Mouse (Mus musculus): ENCODE measurements around the gene Ttc16. TPM values are rescaled to one million over a fixed set of nuclear protein-coding genes. Genes with fewer than 3 reads are reported as not detected.

Ttc16 gene
- polyA plus RNA-seq, 1 experiment from 2014 or later = 1.6 TPM

DNA sequence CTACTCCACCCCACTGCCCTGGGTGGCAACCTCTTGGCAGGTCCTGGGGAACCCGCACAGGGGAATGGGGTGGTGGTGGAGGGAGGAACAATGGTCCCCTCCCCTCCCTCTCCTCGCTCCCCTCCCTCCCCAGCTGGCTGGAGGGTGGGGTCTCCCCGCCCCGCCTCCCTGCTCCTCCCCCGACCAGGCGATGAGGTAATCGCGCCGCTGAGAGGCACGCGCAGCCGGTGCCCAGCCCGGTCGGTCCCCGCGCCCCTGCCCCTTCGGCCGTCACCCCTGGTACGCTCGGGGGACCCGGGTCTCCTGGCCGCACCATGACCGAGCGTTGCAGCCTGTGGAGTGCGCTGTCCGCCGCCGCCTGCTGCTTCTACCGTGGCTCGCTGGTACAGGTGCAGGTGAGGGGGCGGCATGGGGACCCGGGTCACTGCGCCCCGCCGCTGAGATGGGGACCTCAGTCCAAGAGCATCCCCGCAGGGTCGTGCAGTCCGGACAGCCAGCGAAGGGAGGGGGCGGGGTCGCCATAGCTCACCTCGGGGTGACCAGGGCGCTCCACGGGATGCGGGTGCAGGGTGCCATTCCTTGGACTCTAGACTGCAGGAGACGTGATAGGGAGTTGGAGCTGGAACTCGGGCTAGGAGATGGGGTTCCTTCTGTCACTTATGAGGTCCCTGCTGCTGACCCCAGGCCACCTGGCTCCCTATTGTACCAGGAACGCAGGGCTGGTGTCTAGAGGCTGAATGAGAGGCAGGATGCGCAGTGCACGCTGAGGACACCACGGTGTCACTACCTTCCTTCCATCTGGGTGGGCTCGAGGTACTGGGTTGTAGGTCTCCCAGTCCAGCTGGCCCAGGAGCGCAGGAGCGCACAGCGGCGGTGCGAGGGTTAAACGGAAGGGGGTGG, 33.9 kb downstream of the Ttc16 start:
- peak overlapping the region; percentile 49 for H3K4me3 ChIP-seq (replicated peaks)
- peaks cover 12% of the 10 kb centered on the region for H3K36me3 ChIP-seq
- peak overlapping the region; percentile 23; the same call in 1 of the 2 replicates for H3K9ac ChIP-seq
- H3K27me3 ChIP-seq = peaks cover 20% of the 10 kb centered on the region
- ATAC-seq (ENCODE audit: insufficient number of reproducible peaks, low FRiP score, low TSS enrichment, low read depth) = peak; percentile 55
- no peaks in the 10 kb centered on the region for H3K9me3 ChIP-seq (replicated peaks)
- H3K4me2 ChIP-seq (replicated peaks) = peak overlapping the region; percentile 93
- WGBS = 5% methylated on average over 47 of the region's 58 CpGs
- H3K27ac ChIP-seq (replicated peaks) = no peak overlapping the region
- peaks cover 19% of the 10 kb centered on the region for H3K4me1 ChIP-seq

DNA sequence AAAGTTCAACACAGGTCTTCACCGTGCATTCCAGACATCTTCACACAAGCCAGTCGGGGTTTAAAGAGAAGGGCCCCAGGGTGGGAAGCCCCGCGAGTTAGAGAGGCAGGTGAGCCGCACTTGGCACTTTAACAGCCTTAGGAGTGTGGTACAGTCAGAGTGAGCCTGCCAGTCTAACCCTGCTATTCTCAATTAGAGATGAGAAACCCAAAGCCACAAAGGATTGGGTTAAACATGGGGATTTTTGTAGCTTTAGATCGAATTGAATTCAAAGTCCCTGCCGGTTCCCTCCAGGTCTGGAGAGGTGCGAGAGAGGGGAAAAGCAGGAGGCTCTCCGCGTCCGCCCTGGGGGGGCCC, 34.5 kb downstream of the Ttc16 start, which contains the start of gene 6330409D20Rik:
6330409D20Rik (minus strand) TSS at position 101 of the 357 bp plus-strand sequence.
- Histone ChIP-seq H3K4me3 (replicated peaks) (peak within 1 kb of the TSS; percentile 49), H3K27me3 (peaks cover 20% of the 10 kb centered on the region), H3K9ac (peak within 1 kb of the TSS; percentile 23; the same call in 1 of the 2 replicates), H3K36me3 (peaks cover 6% of the 10 kb centered on the region), H3K4me1 (peaks cover 19% of the 10 kb centered on the region), H3K9me3 (replicated peaks) (no peaks in the 10 kb centered on the region), H3K27ac (replicated peaks) (no peak within 1 kb of the TSS), H3K4me2 (replicated peaks) (peak within 1 kb of the TSS; percentile 93)
- no peak for ATAC-seq (ENCODE audit: insufficient number of reproducible peaks, low FRiP score, low TSS enrichment, low read depth)
- 9% methylated on average over 11 of the region's 11 CpGs for WGBS

DNA sequence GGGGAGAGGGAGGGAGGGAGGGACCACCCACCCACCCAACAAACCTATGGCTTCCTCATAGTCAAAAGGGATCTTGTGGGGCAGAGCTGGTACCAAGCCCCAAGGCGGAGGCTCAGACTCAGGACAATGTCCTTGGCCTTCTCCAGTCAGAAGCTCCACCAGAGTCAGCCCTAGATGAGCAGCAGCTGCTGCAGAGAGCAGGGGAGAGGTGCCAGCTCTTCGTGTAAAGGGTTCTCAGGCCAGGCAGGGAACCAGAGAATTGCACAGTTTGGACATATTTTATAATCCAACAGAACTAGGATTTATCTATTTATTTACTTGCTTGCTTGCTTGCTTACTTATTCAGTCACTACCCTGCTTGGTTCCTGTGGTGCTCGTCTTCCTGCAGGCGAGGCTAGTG, 36.1 kb downstream of the Ttc16 start:
- WGBS = 64% methylated on average over 4 of the region's 4 CpGs
- H3K4me2 ChIP-seq (replicated peaks) = no peak overlapping the region
- no peak for ATAC-seq (ENCODE audit: insufficient number of reproducible peaks, low FRiP score, low TSS enrichment, low read depth)
- H3K27ac ChIP-seq (replicated peaks) = no peak overlapping the region
- no peaks in the 10 kb centered on the region for H3K36me3 ChIP-seq
- no peak overlapping the region for H3K9ac ChIP-seq
- peaks cover 20% of the 10 kb centered on the region for H3K27me3 ChIP-seq
- no peaks in the 10 kb centered on the region for H3K9me3 ChIP-seq (replicated peaks)
- H3K4me3 ChIP-seq (replicated peaks) = no peak overlapping the region
- peaks cover 28% of the 10 kb centered on the region for H3K4me1 ChIP-seq

DNA sequence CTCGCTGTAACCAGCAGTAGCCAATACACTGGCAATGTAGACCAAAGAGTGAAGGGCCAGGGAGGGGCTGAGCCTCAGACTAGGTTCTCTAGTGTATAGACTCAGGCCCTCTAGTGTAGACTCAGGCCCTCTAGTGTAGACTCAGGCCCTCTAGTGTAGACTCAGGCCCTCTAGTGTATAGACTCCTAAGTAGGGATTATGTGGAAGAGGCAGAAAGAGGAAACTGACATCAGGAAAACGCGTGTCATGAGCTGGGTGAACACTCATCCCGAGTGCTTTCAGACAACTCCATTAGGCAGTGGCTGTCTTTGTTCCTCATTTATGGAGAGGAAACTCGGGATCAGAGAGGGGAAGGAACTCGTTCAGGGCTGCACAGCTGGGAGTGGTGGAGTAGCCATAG, 38.4 kb downstream of the Ttc16 start:
- H3K4me2 ChIP-seq (replicated peaks) = no peak overlapping the region
- no peaks in the 10 kb centered on the region for H3K36me3 ChIP-seq
- H3K27ac ChIP-seq (replicated peaks) = no peak overlapping the region
- no peak for ATAC-seq (ENCODE audit: insufficient number of reproducible peaks, low FRiP score, low TSS enrichment, low read depth)
- peaks cover 13% of the 10 kb centered on the region for H3K27me3 ChIP-seq
- WGBS = 53% methylated on average over 6 of the region's 6 CpGs
- H3K4me3 ChIP-seq (replicated peaks) = no peak overlapping the region
- H3K4me1 ChIP-seq = peaks cover 29% of the 10 kb centered on the region
- H3K9ac ChIP-seq = no peak overlapping the region
- no peaks in the 10 kb centered on the region for H3K9me3 ChIP-seq (replicated peaks)

DNA sequence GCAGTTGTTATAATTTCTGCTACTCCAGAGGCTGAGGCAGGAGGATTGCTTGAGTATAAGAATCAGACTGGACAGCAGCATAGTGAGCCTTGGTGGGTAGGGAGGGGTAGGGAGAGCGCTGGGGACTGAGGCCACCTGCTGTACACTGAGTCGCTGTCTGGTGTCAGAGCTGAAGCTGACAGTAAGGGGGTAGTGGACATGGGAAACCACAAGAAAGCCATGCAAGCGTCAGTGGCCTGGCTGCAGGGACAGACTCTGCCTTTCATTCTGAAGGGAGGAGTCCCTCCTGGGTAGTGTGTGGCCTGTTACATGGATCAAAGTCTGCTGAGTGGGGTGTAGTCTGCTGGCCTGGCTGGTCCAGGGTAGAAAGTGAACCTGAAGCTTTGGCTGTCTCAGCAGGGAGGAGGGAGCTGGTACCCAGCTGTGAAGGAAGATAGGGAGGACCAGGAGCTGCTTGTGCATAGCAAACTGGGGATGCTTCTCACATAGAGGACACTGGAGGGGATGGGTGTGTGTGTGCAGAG, 39.1 kb downstream of the Ttc16 start:
- Histone ChIP-seq H3K9me3 (replicated peaks) (no peaks in the 10 kb centered on the region), H3K4me2 (replicated peaks) (no peak overlapping the region), H3K27ac (replicated peaks) (no peak overlapping the region), H3K27me3 (peaks cover 8% of the 10 kb centered on the region), H3K36me3 (no peaks in the 10 kb centered on the region), H3K4me3 (replicated peaks) (no peak overlapping the region), H3K9ac (no peak overlapping the region), H3K4me1 (peaks cover 27% of the 10 kb centered on the region)
- ATAC-seq (ENCODE audit: insufficient number of reproducible peaks, low FRiP score, low TSS enrichment, low read depth) = no peak
- 45% methylated on average over 3 of the region's 3 CpGs for whole genome bisulfite sequencing

DNA sequence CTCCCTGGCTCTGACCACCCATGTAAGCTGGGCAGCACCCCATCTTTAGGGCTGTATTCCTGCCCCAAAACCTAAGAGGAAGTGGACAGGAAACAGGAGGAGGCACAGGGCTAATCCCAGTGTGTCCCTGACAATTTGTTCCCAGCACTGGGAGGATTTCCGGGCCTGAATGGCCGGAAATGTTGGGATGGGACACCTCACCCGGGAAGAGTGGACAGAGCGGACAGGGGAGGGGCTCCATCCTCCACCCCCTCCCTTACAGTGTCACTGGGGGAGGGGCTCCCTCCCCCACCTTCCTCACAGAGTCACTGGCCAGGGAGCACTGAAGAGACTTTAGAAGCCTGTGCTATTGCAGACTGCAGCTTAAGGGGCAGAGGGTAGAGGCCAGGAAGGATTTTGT, 40.5 kb downstream of the Ttc16 start:
- Histone ChIP-seq H3K4me2 (replicated peaks) (no peak overlapping the region), H3K36me3 (no peaks in the 10 kb centered on the region), H3K27ac (replicated peaks) (no peak overlapping the region), H3K9me3 (replicated peaks) (no peaks in the 10 kb centered on the region), H3K4me3 (replicated peaks) (no peak overlapping the region), H3K4me1 (peaks cover 31% of the 10 kb centered on the region), H3K9ac (no peak overlapping the region), H3K27me3 (peaks cover 3% of the 10 kb centered on the region; the same call in 1 of the 2 replicates)
- no peak for ATAC-seq (ENCODE audit: insufficient number of reproducible peaks, low FRiP score, low TSS enrichment, low read depth)
- WGBS = 41% methylated on average over 4 of the region's 4 CpGs

DNA sequence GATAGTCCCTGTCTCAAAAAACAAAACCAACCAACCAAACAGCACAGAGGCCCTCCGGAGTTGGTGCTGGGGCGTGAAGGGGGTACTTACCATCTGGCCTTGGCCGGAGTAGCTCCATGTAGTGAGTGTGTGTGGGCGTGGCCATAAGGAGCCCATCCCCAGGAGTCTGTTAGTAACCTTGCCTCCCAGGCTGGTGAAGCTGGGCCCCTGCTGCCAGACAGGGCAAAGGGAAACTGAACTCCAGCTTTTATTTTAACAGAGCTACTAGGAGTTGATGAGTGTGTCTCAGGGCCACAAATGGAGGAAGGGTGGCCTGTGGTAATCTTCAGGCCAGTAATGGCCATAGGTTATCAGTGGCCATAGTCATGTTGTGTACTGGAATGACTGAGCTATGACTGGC, 41.0 kb downstream of the Ttc16 start:
- WGBS = 35% methylated on average over 4 of the region's 4 CpGs
- Histone ChIP-seq H3K9ac (no peak overlapping the region), H3K27me3 (no peaks in the 10 kb centered on the region)

DNA sequence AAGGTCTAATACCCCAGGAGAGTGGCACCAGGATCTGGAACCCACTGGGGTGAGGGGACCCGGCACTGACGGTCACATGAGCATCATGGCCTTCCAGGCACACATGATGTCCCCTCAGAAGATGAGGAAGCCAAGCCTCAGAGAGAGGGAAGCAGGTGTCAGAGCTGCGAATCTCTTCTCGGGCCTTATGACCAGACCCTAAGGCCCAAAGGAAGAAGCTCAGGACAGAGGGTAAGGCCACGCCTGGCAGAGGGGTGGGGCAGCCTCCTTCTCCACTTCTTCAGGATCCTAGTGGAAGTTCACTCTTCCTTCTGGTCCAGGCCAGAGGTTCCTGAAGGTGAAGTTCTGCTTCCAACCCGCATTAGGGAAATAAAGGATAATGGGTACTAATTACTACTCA, 42.7 kb downstream of the Ttc16 start:
- no peak overlapping the region for H3K9ac ChIP-seq
- no peaks in the 10 kb centered on the region for H3K36me3 ChIP-seq
- no peaks in the 10 kb centered on the region for H3K27me3 ChIP-seq
- no peak overlapping the region for H3K4me2 ChIP-seq (replicated peaks)
- ATAC-seq (ENCODE audit: insufficient number of reproducible peaks, low FRiP score, low TSS enrichment, low read depth) = no peak
- no peak overlapping the region for H3K4me3 ChIP-seq (replicated peaks)
- peaks cover 43% of the 10 kb centered on the region for H3K4me1 ChIP-seq
- H3K9me3 ChIP-seq (replicated peaks) = no peaks in the 10 kb centered on the region
- WGBS = 66% methylated on average over 6 of the region's 6 CpGs
- no peak overlapping the region for H3K27ac ChIP-seq (replicated peaks)

More for the DNA sequence above, 41.0 kb downstream of the Ttc16 start:
- Histone ChIP-seq H3K36me3 (no peaks in the 10 kb centered on the region), H3K4me3 (replicated peaks) (no peak overlapping the region), H3K27ac (replicated peaks) (0 out of 2 replicates have a peak overlapping the region, but pooled peaks have one; percentile 14), H3K9me3 (replicated peaks) (no peaks in the 10 kb centered on the region), H3K4me2 (replicated peaks) (no peak overlapping the region), H3K4me1 (peaks cover 32% of the 10 kb centered on the region)
- no peak for ATAC-seq (ENCODE audit: insufficient number of reproducible peaks, low FRiP score, low TSS enrichment, low read depth)

DNA sequence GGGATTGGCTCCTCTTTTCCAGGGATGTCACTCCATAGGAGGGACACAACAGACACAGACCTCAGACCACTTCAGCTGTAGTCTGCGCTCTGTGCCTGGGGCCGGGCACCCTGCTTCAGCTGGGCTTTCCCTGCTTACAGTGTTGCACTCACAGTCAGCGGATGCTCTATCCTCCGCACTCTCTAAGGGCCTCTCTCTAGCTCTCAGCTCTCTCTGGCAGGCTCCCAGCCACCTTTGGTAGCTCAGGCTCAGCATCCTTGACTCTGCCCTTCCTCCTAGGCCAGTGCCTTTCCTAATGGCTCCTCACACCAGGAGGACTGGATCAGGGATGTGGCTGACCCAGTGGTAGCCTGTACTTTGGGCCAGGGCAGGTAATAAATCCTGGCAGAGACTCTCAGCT, 43.5 kb downstream of the Ttc16 start:
- H3K4me1 ChIP-seq = peaks cover 48% of the 10 kb centered on the region
- ATAC-seq (ENCODE audit: insufficient number of reproducible peaks, low FRiP score, low TSS enrichment, low read depth) = no peak
- no peak overlapping the region for H3K9ac ChIP-seq
- no peaks in the 10 kb centered on the region for H3K27me3 ChIP-seq
- 50% methylated on average over 4 of the region's 4 CpGs for WGBS
- peak overlapping the region; percentile 45 for H3K27ac ChIP-seq (replicated peaks)
- no peak overlapping the region for H3K4me3 ChIP-seq (replicated peaks)
- H3K36me3 ChIP-seq = no peaks in the 10 kb centered on the region
- no peak overlapping the region for H3K4me2 ChIP-seq (replicated peaks)
- H3K9me3 ChIP-seq (replicated peaks) = no peaks in the 10 kb centered on the region

DNA sequence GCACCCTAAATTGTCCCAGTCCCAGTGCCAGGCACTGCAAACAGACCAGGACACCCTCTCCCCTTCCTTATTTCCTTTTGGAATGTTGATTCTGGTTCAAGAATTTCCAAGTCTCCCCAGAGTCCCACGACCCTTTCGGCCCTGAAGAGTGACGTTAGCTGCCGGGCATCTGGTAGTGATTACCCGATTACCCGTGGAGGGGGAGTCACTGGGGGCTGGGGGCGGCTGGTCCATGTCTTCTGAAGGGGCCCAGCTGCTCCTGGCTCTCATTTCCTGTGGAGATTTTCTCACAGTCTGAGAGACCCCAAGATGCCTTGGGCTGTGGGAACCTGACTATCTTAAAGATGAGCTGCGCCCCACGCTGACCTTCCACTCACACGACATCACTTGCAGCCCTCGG, 44.6 kb downstream of the Ttc16 start:
- WGBS = 8% methylated on average over 11 of the region's 11 CpGs
- H3K27me3 ChIP-seq = no peaks in the 10 kb centered on the region
- peak overlapping the region; percentile 74 for H3K27ac ChIP-seq (replicated peaks)
- H3K4me3 ChIP-seq (replicated peaks) = no peak overlapping the region
- H3K9me3 ChIP-seq (replicated peaks) = no peaks in the 10 kb centered on the region
- ATAC-seq (ENCODE audit: insufficient number of reproducible peaks, low FRiP score, low TSS enrichment, low read depth) = no peak
- peak overlapping the region; percentile 15; the same call in 1 of the 2 replicates for H3K4me2 ChIP-seq (replicated peaks)
- peaks cover 49% of the 10 kb centered on the region for H3K4me1 ChIP-seq
- no peak overlapping the region for H3K9ac ChIP-seq
- H3K36me3 ChIP-seq = no peaks in the 10 kb centered on the region

DNA sequence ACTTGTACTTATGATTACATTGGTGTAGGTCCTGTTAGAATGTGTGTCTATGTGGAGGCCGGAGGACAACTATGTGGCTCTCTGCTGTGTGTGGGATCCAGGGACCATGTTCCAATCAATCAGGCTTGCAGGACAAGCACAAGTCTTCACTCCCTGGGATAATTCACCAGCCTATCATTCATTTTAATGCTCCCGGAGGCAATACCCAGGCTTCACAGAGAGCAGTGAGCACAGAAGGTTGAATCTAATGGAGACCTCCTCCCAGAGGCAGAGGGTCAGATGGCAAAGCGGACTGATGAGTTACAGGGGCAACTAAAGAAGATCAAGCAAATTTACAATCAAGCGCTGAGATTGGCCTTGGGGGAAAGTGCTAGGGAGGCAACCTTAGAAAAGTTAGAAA, 45.9 kb downstream of the Ttc16 start:
- 50% methylated on average over 4 of the region's 4 CpGs for WGBS
- Histone ChIP-seq H3K4me1 (peaks cover 42% of the 10 kb centered on the region), H3K27me3 (no peaks in the 10 kb centered on the region), H3K9me3 (replicated peaks) (no peaks in the 10 kb centered on the region), H3K36me3 (no peaks in the 10 kb centered on the region), H3K4me2 (replicated peaks) (no peak overlapping the region), H3K9ac (no peak overlapping the region), H3K4me3 (replicated peaks) (peak overlapping the region; percentile 4; the same call in 1 of the 2 replicates), H3K27ac (replicated peaks) (0 out of 2 replicates have a peak overlapping the region, but pooled peaks have one; percentile 74)
- no peak for ATAC-seq (ENCODE audit: insufficient number of reproducible peaks, low FRiP score, low TSS enrichment, low read depth)

Data from embryonic facial prominence, embryonic 15.5 days (tissue).